Mouse (Mus musculus) hindbrain, embryonic 10.5 days (tissue): Measurements from ENCODE around the gene Emg1. TPM values are rescaled to one million over a fixed set of nuclear protein-coding genes. Genes with fewer than 3 reads are reported as not detected.

Experiments used
- DNase-seq: peaks from one replicate; pipeline ENCODE4 v3.0.0-alpha.2; 2017; ENCODE audit warnings: low spot score
- H3K27ac ChIP-seq: fragments of 300-500 bp; sonication (generic); 2 replicates; pipeline ENCODE4 v1.5.1; 2016; ENCODE audit warnings: mild to moderate bottlenecking, moderate library complexity
- H3K27me3 ChIP-seq: fragments of 300-500 bp; sonication (generic); 2 replicates; pipeline ENCODE4 v1.6.1; 2016; ENCODE audit warnings: mild to moderate bottlenecking; ENCODE audit not compliant: poor library complexity, insufficient read depth, severe bottlenecking
- H3K36me3 ChIP-seq: fragments of 300-500 bp; sonication (generic); 2 replicates; pipeline ENCODE4 v1.6.1; 2016; ENCODE audit warnings: mild to moderate bottlenecking, moderate library complexity
- H3K4me1 ChIP-seq: fragments of 300-500 bp; sonication (generic); replicated peaks from 2 replicates; pipeline ENCODE4 v1.6.1; 2016; ENCODE audit warnings: mild to moderate bottlenecking
- H3K4me3 ChIP-seq: fragments of 300-500 bp; sonication (generic); 2 replicates; pipeline ENCODE4 v1.5.1; 2016; ENCODE audit warnings: mild to moderate bottlenecking, moderate library complexity
- H3K9me3 ChIP-seq: fragments of 300-500 bp; sonication (generic); 2 replicates; pipeline ENCODE4 v1.6.1; 2016; ENCODE audit warnings: mild to moderate bottlenecking, moderate library complexity
- WGBS: fragments of 180-500 bp; shearing (Covaris S2); methylation state at CpG from one replicate; pipeline ENCODE4 v1.1.7; 2016; 5-methylcytosine and 5-hydroxymethylcytosine counted together
- polyA plus RNA-seq: library from polyadenylated mRNA; unstranded; fragments of >200 nt; fragmentation: Nextera tagmentation; extraction: Ambion mirVana; gene quantifications from 2 replicates; pipeline ENCODE4 v1.2.1, GENCODE M21; 2016

Emg1 gene
- polyA plus RNA-seq, 1 experiment from 2014 or later = 215 TPM

DNA sequence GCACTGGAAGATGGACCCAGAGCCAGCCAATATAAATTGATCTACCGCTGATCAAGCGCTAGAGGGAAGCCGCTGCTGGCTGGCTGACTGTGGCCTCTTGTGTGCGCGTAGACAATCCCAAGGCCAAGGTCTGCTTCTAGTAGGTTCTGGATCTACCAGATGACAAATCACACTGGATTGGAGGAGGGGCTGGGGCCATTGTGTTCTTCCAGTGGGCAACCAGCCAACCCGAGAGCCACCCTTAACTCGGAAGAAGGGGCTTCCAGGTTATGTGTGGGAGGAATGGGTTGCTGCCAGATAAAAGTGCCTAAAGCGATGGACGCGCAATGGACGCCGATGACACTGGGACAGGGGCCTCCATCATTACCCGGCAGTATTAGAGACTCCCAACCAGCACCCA lies 6.0 kb upstream of the Emg1 start:
- peak overlapping the region; percentile 79 for H3K27ac ChIP-seq

DNA sequence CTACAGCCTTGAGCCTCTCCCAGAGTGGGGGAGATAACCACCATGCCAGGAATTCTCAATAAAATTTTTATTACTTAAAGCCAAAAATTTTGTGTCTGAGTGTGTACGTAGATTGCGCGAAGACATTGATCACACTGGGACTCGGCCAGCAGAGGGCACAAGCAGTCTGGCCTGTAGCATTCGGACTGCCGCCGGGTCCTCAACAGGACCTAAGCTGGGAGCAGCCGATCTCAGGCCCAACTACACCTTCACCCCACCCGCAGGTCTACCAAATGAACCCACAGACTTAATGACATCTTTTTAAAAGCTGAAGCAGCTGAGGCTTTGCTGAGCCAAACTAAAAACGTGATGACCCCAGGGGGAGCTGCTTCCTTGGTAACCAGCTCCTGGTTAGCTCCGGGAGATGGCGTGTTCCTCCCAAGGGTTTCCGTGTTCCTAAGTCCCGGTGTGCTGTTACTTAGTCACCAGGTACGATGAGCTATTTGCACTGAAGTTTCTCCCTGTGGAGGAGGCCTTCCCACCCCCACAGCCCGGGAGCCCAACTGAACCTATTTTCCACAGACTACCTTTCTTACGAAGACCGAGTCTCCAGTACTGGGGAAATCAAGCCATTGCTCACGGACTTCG lies 5.0 kb upstream of the Emg1 start:
- 69% methylated on average over 20 of the region's 20 CpGs for WGBS
- DNase-seq = peak; percentile 65
- no peak overlapping the region; the same call in 1 of the 2 replicates for H3K27ac ChIP-seq
- no peak overlapping the region; the same call in 1 of the 2 replicates for H3K4me3 ChIP-seq
- H3K36me3 ChIP-seq = peaks cover 48% of the 10 kb centered on the region
- H3K9me3 ChIP-seq = no peaks in the 10 kb centered on the region
- H3K27me3 ChIP-seq = no peaks in the 10 kb centered on the region
- peaks cover 40% of the 10 kb centered on the region for H3K4me1 ChIP-seq

More for the DNA sequence above, 6.0 kb upstream of the Emg1 start:
- peak overlapping the region; percentile 39 for H3K4me3 ChIP-seq
- WGBS = 77% methylated on average over 13 of the region's 13 CpGs
- no peaks in the 10 kb centered on the region for H3K9me3 ChIP-seq
- no peak for DNase-seq
- peaks cover 36% of the 10 kb centered on the region for H3K4me1 ChIP-seq
- H3K27me3 ChIP-seq = no peaks in the 10 kb centered on the region
- H3K36me3 ChIP-seq = peaks cover 48% of the 10 kb centered on the region

DNA sequence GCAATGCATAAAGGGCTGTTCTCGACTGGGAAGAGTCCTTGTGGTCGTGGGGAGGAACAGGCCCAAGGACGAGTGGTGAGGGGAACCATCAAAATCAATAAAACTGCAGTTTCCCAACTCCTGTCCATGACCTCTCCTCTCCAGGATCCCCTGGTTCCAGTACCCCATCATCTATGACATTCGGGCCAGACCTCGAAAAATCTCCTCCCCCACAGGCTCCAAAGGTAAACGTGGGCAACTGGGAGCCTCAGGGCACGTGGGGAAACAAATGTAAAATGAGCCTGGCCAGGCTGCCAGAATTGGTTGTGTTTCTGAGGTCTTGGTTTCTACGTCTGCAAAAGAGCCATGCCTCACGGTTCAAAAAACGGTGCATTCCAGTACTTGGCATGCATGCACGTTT lies 940 bp upstream of the Emg1 start:
- Histone ChIP-seq H3K4me1 (peaks cover 39% of the 10 kb centered on the region), H3K9me3 (no peaks in the 10 kb centered on the region), H3K27me3 (no peaks in the 10 kb centered on the region), H3K27ac (peak overlapping the region; percentile 94), H3K36me3 (peaks cover 74% of the 10 kb centered on the region), H3K4me3 (peak overlapping the region; percentile 97)
- no peak for DNase-seq
- WGBS = 21% methylated on average over 11 of the region's 11 CpGs

DNA sequence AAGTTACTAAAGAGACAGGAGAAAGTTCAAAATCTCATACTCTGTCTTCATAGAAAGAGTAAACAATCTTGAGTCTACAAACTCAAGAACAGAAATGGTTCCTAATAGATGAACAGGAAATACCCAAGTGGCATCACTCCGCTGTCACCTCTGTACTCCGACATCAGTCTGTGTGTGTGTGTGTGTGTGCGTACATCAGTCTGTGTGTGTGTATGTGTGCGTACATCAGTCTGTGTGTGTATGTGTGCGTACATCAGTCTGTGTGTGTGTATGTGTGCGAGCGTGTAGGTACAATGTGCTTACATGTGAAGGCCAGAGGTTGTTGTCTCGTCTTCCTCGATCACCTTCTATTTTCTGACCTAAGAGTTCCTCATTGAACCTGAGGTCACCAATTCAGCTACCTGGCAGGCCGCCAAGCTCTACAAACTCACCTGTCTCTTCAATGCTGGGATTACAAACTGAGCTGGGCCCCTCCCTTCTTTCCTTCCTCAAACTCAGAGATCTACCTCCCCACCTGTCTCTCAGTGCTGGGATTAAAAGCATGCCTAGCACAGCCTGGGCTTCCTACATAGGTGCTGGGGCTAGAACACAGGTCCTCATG lies 3.6 kb downstream of the Emg1 start:
- WGBS = 98% methylated on average over 10 of the region's 10 CpGs
- peaks cover 74% of the 10 kb centered on the region for H3K36me3 ChIP-seq
- peaks cover 29% of the 10 kb centered on the region for H3K4me1 ChIP-seq
- no peak overlapping the region for H3K4me3 ChIP-seq
- DNase-seq = no peak
- H3K27ac ChIP-seq = no peak overlapping the region
- H3K9me3 ChIP-seq = no peaks in the 10 kb centered on the region
- no peaks in the 10 kb centered on the region for H3K27me3 ChIP-seq

DNA sequence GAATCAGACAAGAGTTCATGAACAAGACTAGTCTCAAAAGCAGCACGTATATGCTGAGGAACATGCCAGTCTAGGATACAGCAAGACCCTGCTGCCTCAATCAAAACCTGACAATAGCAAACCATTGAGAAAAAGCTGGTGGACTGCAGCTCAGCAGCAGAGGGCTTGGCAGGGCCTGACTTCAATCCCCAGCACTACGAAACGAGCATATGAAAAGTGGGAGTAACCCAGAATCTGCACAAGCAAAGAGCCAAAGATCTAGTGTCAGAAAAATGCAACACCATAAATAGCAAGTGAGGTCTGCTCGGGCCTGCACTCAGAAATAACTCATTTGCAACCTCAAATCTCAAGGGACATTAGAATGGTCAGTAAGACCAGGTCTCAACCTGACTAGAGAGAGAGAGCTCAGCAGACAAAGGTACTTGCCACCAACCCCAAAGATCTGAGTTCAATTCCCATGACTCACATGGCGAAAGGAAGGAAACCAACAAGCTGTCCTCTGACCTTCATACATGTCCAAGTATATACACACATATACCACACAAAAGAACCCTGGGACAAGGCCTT lies 5.8 kb downstream of the Emg1 start:
- no peak for DNase-seq
- H3K4me1 ChIP-seq = peaks cover 17% of the 10 kb centered on the region
- H3K27me3 ChIP-seq = no peaks in the 10 kb centered on the region
- no peak overlapping the region for H3K4me3 ChIP-seq
- H3K9me3 ChIP-seq = no peaks in the 10 kb centered on the region
- no peak overlapping the region for H3K27ac ChIP-seq
- H3K36me3 ChIP-seq = peaks cover 96% of the 10 kb centered on the region
- 86% methylated on average over 5 of the region's 5 CpGs for WGBS

DNA sequence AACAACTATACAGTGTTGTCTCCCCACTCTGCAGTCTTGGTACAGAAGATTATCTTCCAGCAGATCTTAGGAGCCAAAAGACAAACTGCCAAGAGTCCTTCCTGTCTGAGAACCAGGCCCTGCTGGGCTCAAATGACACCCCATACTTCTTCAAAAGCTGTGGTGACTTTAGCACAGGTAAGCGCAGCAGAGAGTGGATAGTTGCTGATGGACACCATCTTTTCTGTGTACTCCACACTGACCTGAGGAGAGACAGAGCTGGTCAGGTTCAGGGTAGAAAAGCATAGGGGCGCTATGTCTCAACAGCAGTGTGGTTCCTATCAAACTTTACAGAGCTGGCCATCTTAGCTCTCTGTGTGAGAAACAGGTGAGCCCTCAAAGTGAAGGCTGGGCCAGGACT lies 7.6 kb downstream of the Emg1 start:
- Histone ChIP-seq H3K36me3 (peaks cover 99% of the 10 kb centered on the region), H3K4me3 (no peak overlapping the region), H3K9me3 (no peaks in the 10 kb centered on the region), H3K27ac (no peak overlapping the region), H3K27me3 (no peaks in the 10 kb centered on the region), H3K4me1 (0 out of 2 replicates have a peak, but pooled peaks cover 2% of the 10 kb centered on the region)
- 97% methylated on average over 2 of the region's 2 CpGs for WGBS
- DNase-seq = no peak

DNA sequence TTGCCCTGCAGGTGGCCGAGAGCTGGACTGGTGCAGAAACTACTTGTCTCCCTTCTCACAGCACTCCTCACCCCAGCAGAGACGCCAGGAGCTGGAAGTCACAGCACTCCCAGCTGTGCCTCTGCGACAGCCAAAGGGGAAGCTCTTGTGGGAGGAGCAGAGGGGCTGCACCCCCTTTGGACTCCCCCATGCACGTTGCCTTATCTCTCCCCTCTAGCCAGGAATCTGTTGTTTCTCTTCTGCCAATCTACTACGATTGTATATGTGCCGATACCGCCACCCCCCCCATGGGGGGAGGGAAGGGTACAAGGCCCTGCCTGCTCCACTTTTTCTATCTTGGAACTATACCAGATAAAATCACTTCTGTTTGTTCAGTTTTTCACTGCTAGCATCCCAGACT lies 8.2 kb downstream of the Emg1 start:
- WGBS = 84% methylated on average over 7 of the region's 7 CpGs
- H3K27me3 ChIP-seq = no peaks in the 10 kb centered on the region
- peaks cover 100% of the 10 kb centered on the region for H3K36me3 ChIP-seq

DNA sequence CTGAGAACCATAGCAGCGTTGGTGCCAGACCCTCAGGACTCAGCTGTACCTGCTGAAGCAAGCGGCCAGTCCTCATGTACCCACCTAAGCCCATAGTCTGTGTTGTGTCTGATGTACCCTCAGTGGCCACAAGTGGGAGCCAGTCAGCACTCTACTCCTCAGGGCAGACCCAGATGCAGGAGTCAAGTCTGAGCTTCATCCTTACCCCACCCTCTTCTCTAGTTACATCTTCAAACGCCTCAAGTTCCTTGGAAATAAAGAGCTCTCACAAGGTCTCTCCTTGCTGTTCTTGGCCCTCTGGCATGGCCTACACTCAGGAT lies 9.2 kb downstream of the Emg1 start:
- no peaks in the 10 kb centered on the region for H3K9me3 ChIP-seq
- H3K27ac ChIP-seq = no peak overlapping the region
- H3K36me3 ChIP-seq = peaks cover 99% of the 10 kb centered on the region
- DNase-seq = peak; percentile 71
- H3K4me1 ChIP-seq = peaks cover 5% of the 10 kb centered on the region; the same call in 1 of the 2 replicates
- 56% methylated on average over 3 of the region's 3 CpGs for WGBS
- H3K27me3 ChIP-seq = no peaks in the 10 kb centered on the region
- no peak overlapping the region for H3K4me3 ChIP-seq

More for the DNA sequence above, 8.2 kb downstream of the Emg1 start:
- no peak overlapping the region for H3K27ac ChIP-seq
- no peaks in the 10 kb centered on the region for H3K9me3 ChIP-seq
- no peak overlapping the region for H3K4me3 ChIP-seq
- DNase-seq = no peak
- no peaks in the 10 kb centered on the region for H3K4me1 ChIP-seq

DNA sequence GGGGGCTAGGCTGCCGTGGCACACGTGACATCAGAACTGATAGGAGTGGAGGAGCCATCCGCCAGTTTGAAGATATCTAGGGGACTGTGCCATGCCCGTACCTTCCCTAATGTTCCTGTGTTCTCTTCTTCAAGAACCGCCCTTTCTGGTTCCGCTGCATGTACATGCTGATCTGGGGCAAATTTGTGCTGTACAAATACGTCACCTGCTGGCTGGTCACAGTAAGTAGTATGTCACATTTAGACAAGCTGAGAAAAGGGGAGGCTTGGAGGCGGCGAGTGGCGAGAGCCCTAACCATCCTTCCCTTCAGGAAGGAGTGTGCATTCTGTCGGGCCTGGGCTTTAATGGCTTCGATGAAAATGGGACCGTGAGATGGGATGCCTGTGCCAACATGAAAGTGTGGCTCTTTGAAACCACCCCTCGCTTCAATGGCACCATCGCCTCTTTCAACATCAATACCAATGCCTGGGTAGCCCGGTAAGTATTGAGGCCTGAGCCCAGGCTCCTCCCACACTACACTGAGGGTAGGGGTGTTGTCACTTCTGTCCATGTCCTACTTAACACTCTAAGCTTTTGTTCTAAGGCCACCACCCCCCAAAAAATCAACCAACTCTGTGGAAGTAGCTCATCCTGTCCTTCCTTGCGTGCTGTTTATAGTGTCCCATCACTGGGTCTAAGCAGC lies 9.7 kb downstream of the Emg1 start:
- no peak for DNase-seq
- 93% methylated on average over 17 of the region's 17 CpGs for WGBS
- no peaks in the 10 kb centered on the region for H3K9me3 ChIP-seq
- no peak overlapping the region for H3K27ac ChIP-seq
- H3K4me3 ChIP-seq = no peak overlapping the region
- no peaks in the 10 kb centered on the region for H3K27me3 ChIP-seq
- peaks cover 5% of the 10 kb centered on the region; the same call in 1 of the 2 replicates for H3K4me1 ChIP-seq
- peaks cover 94% of the 10 kb centered on the region for H3K36me3 ChIP-seq

DNA sequence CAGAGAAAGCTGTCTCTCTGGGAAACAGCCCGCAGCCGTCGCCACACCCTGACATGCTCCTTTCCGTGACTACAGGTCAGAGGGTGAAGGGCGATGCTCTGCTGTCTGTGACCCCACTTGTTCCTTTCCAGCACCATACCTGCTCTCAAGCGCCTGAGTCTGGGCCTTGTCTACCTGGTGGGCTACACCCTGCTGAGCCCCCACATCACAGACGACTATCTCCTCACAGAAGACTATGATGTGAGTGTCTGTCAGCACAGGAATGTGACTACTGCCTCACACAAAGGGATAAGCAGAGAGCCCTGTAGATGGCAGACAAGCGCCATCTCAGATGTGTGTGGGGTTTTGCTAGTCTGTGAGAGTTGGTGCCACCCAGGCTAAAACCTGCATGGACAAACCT lies 10.6 kb downstream of the Emg1 start:
- H3K36me3 ChIP-seq = peaks cover 85% of the 10 kb centered on the region
- H3K4me1 ChIP-seq = peaks cover 5% of the 10 kb centered on the region; the same call in 1 of the 2 replicates
- no peaks in the 10 kb centered on the region for H3K27me3 ChIP-seq
- 75% methylated on average over 8 of the region's 8 CpGs for WGBS
- H3K9me3 ChIP-seq = no peaks in the 10 kb centered on the region
- no peak overlapping the region for H3K4me3 ChIP-seq
- H3K27ac ChIP-seq = no peak overlapping the region
- DNase-seq = no peak

DNA sequence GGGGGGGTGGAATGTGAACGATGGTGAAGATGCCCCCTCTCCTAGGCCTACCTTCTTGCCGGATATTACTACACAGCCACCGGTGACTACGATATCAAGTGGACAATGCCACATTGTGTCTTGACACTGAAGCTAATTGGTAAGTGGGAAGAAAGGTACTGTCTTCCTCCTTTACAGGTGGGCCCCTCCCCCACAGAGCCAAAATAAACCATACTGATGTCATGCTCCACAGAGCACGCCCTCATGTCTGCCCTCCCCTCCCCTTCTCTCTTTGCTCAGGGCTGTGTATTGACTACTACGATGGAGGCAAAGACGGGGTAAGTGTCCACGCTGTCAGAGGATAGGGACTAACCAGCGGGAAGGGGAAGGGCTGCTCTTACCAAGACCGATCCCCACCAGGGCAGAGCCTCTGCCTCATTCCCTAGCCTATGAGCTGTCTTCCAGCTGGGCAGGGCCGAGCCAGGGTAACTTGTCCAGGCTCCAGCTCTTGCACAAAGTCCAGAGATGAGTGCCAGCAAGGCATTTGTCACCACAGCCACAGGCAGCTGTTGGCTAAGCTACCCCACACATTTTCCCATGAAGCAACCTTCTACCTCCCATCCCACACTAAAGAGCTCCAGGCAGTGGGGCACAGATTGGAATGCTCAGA lies 11.9 kb downstream of the Emg1 start:
- Histone ChIP-seq H3K9me3 (no peaks in the 10 kb centered on the region), H3K4me1 (peaks cover 5% of the 10 kb centered on the region; the same call in 1 of the 2 replicates), H3K4me3 (no peak overlapping the region), H3K27ac (no peak overlapping the region), H3K36me3 (peaks cover 77% of the 10 kb centered on the region), H3K27me3 (no peaks in the 10 kb centered on the region)
- 84% methylated on average over 11 of the region's 11 CpGs for WGBS
- DNase-seq = no peak

DNA sequence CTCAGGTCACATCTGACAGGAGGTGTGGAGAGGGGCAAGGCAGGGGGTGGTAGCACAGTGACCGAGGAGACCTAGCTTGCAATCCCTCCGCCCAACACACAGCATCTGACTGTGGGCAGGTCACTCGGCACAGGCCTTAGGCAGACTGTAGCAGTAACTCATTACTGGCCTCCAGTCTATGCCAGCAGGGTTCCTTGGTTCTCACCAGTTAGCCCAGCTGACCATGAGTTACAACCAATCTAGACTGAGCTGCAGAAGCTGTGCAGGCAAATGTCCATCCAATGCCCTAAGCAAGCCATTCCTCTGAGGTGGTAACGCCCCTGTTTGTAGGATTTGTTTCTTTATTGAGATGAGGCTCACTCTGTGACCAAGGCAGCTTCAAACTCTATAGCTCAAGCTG lies 12.6 kb downstream of the Emg1 start:
- H3K27me3 ChIP-seq = no peaks in the 10 kb centered on the region
- no peak for DNase-seq
- peaks cover 70% of the 10 kb centered on the region for H3K36me3 ChIP-seq
- H3K4me3 ChIP-seq = no peak overlapping the region
- peaks cover 9% of the 10 kb centered on the region for H3K4me1 ChIP-seq
- H3K9me3 ChIP-seq = no peaks in the 10 kb centered on the region
- H3K27ac ChIP-seq = no peak overlapping the region
- WGBS = 81% methylated on average over 4 of the region's 4 CpGs
